Mouse (Mus musculus): ENCODE measurements at regions not wholly inside any gene's neighbourhood (a gene's known extent, or its start where the extent isn't known, plus 50 kb on each side); places are given as distances from the start of the nearest gene placed in this dataset.
"Not testable (repeated sequence)": the region's sequence is repeated elsewhere in the genome, so short reads cannot be mapped to it uniquely, and the experiment has no call there.

DNA sequence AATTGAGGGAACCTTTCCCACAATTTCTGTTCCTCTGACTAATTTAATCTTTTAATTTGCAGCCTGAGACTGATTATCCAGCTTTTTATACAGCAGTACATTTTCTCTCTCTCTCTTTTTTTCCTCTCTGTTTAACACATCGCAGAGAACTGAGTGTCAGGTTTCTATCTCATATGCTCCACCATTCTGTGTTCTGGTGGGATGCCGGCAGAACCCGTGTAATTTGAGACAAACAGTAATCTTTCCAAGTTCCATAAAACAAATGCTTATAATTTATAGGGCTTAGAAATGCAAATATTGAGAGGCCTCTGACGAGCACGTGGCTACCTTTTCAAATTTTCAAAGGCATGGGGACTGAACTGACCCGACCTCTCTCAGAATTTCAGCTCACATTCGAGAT, 59.1 kb downstream of the Zbtb18 start:
- Histone ChIP-seq H3K9me3 (peaks cover 7% of the 10 kb centered on the region), H3K4me3 (replicated peaks) (no peak overlapping the region), H3K27me3 (replicated peaks) (no peaks in the 10 kb centered on the region), H3K4me1 (no peaks in the 10 kb centered on the region), H3K36me3 (replicated peaks; ENCODE audit: low read length) (no peaks in the 10 kb centered on the region)
- TF ChIP-seq GATA1 (IDR thresholded peaks at IDR 0.05; ENCODE audit: borderline replicate concordance, low read length): no peak
- no peak for TF ChIP-seq FLI1 (IDR thresholded peaks at IDR 0.05; ENCODE audit: low read length)

DNA sequence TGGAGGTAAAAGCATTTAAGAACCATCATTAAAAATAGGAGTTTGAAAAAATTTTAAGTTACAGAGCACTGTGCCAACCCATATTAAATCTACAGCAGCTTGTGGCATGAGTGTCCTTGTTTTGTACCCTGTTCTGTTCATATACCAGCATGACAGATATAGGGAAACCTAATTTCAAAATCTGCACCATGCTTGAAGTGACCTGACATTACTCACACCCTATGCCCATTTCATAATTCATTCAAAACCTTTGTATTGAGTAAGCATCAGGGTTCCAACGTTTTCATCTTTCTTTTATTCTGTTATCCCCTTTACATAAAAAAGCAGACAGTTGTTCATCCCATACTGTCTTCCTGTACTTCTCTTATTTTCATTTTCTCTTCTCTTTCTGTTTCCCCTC, 61.8 kb downstream of the Zbtb18 start:
- H3K9me3 ChIP-seq: peaks cover 7% of the 10 kb centered on the region
- H3K4me1 ChIP-seq: no peaks in the 10 kb centered on the region
- no peaks in the 10 kb centered on the region for H3K36me3 ChIP-seq (replicated peaks; ENCODE audit: low read length)
- TF ChIP-seq GATA1 (IDR thresholded peaks at IDR 0.05; ENCODE audit: borderline replicate concordance, low read length) (no peak), FLI1 (IDR thresholded peaks at IDR 0.05; ENCODE audit: low read length) (no peak)
- H3K4me3 ChIP-seq (replicated peaks): no peak overlapping the region
- H3K27me3 ChIP-seq (replicated peaks): peaks cover under 1% of the 10 kb centered on the region

- Histone ChIP-seq H3K9me3 (peaks cover 7% of the 10 kb centered on the region), H3K36me3 (replicated peaks; ENCODE audit: low read length) (no peaks in the 10 kb centered on the region), H3K4me1 (no peaks in the 10 kb centered on the region), H3K27me3 (replicated peaks) (peaks cover 4% of the 10 kb centered on the region), H3K4me3 (replicated peaks) (no peak overlapping the region)
- no peak for TF ChIP-seq FLI1 (IDR thresholded peaks at IDR 0.05; ENCODE audit: low read length)
- TF ChIP-seq GATA1 (IDR thresholded peaks at IDR 0.05; ENCODE audit: borderline replicate concordance, low read length): no peak
Observed at GRCm38 (mm10) chr1:177504743-177505142, 62.6 kb downstream of the Zbtb18 start.

- H3K36me3 ChIP-seq (replicated peaks; ENCODE audit: low read length); H3K4me1 ChIP-seq; H3K9me3 ChIP-seq; H3K27me3 ChIP-seq (replicated peaks); H3K4me3 ChIP-seq (replicated peaks): not testable (repeated sequence)
Observed at GRCm38 (mm10) chr1:177507398-177507797, 65.2 kb downstream of the Zbtb18 start.

DNA sequence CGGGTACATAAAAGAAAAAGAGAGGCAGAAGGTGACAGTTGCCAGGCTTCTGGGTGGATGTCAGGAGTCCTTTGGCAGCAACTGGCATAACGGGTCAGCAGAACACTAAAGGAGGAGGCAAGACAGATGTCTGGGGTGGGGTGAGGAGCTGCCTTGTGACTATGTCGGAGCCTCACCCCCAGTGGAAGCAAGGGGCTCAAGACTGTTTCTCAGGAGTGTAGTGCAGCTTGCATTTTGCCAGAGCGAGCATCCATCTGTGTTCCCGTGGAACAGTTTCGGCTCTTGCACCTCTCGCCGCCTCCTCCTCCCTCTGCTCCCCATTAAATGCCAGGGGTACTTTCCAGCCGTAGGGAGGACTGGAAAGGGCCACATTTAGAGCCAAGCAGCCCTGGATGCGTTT, 67.6 kb downstream of the Zbtb18 start:
- no peaks in the 10 kb centered on the region for H3K4me1 ChIP-seq
- peaks cover 9% of the 10 kb centered on the region for H3K27me3 ChIP-seq (replicated peaks)
- H3K9me3 ChIP-seq: no peaks in the 10 kb centered on the region
- TF ChIP-seq GATA1 (IDR thresholded peaks at IDR 0.05; ENCODE audit: borderline replicate concordance, low read length): no peak
- TF ChIP-seq FLI1 (IDR thresholded peaks at IDR 0.05; ENCODE audit: low read length): no peak
- no peaks in the 10 kb centered on the region for H3K36me3 ChIP-seq (replicated peaks; ENCODE audit: low read length)
- H3K4me3 ChIP-seq (replicated peaks): no peak overlapping the region

DNA sequence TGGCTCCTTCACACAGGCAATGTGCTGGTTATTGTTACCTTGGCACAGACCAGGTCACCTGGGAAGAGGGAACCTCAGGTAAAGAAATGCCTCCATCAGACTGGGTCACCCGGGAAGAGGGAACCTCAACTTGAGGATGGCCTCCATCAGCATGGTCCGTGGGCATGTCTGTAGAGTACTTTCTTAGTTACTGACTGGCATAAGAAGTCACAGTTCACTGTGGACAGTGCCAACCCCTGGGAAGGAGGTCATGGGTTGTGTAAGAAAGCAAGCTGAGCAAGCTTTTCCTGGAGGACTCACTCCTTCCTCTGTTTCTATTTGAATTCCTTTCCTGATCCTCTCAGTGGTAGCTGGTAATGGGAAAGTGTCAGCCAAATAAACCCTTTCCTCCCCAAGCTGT, 70.0 kb downstream of the Zbtb18 start:
- Histone ChIP-seq H3K4me1 (no peaks in the 10 kb centered on the region), H3K36me3 (replicated peaks; ENCODE audit: low read length) (no peaks in the 10 kb centered on the region), H3K27me3 (replicated peaks) (peaks cover 9% of the 10 kb centered on the region), H3K4me3 (replicated peaks) (no peak overlapping the region), H3K9me3 (no peaks in the 10 kb centered on the region)
- no peak for TF ChIP-seq FLI1 (IDR thresholded peaks at IDR 0.05; ENCODE audit: low read length)
- no peak for TF ChIP-seq GATA1 (IDR thresholded peaks at IDR 0.05; ENCODE audit: borderline replicate concordance, low read length)

- Histone ChIP-seq H3K27me3 (replicated peaks) (no peaks in the 10 kb centered on the region), H3K9me3 (no peaks in the 10 kb centered on the region), H3K36me3 (replicated peaks; ENCODE audit: low read length) (no peaks in the 10 kb centered on the region), H3K4me1 (no peaks in the 10 kb centered on the region), H3K4me3 (replicated peaks) (no peak overlapping the region)
- TF ChIP-seq FLI1 (IDR thresholded peaks at IDR 0.05; ENCODE audit: low read length) (no peak), GATA1 (IDR thresholded peaks at IDR 0.05; ENCODE audit: borderline replicate concordance, low read length) (no peak)
Observed at GRCm38 (mm10) chr1:177517934-177518610, 75.9 kb downstream of the Zbtb18 start.

- TF ChIP-seq GATA1 (IDR thresholded peaks at IDR 0.05; ENCODE audit: borderline replicate concordance, low read length): no peak
- TF ChIP-seq FLI1 (IDR thresholded peaks at IDR 0.05; ENCODE audit: low read length): no peak
Observed at GRCm38 (mm10) chr1:177518897-177519513, 76.9 kb downstream of the Zbtb18 start.

GRCm38 (mm10) chr1:177521110-177521509, 79.0 kb downstream of the Zbtb18 start:
- H3K36me3 ChIP-seq (replicated peaks; ENCODE audit: low read length): no peaks in the 10 kb centered on the region
- H3K4me1 ChIP-seq: no peaks in the 10 kb centered on the region
- no peak overlapping the region for H3K4me3 ChIP-seq (replicated peaks)
- TF ChIP-seq FLI1 (IDR thresholded peaks at IDR 0.05; ENCODE audit: low read length): no peak
- no peak for TF ChIP-seq GATA1 (IDR thresholded peaks at IDR 0.05; ENCODE audit: borderline replicate concordance, low read length)
- no peaks in the 10 kb centered on the region for H3K27me3 ChIP-seq (replicated peaks)
- H3K9me3 ChIP-seq: no peaks in the 10 kb centered on the region

More at GRCm38 (mm10) chr1:177518897-177519513, 76.9 kb downstream of the Zbtb18 start:
- Histone ChIP-seq H3K9me3 (no peaks in the 10 kb centered on the region), H3K36me3 (replicated peaks; ENCODE audit: low read length) (no peaks in the 10 kb centered on the region), H3K4me1 (no peaks in the 10 kb centered on the region), H3K27me3 (replicated peaks) (no peaks in the 10 kb centered on the region), H3K4me3 (replicated peaks) (no peak overlapping the region)

DNA sequence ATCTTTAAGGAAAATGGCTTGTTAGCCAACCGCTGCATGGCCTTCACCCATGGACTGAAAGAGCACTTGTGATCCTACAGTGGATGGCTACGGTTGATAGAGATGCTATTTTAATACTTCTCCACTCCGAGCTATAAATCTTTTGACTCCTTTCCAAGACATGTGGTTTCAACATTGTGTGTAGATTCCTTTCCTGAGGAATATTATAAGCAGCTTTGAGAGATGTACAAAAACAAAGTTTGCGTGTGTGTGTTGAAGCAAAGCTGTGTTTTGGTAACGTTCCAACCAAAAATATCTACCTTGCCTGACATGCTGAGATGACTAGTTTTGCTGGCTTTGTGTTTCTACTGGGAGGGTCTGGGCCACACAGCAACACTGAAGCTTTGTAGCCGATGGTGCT, 83.0 kb downstream of the Zbtb18 start:
- Histone ChIP-seq H3K9me3 (no peaks in the 10 kb centered on the region), H3K4me1 (no peaks in the 10 kb centered on the region), H3K27me3 (replicated peaks) (no peaks in the 10 kb centered on the region), H3K4me3 (replicated peaks) (no peak overlapping the region), H3K36me3 (replicated peaks; ENCODE audit: low read length) (no peaks in the 10 kb centered on the region)
- TF ChIP-seq FLI1 (IDR thresholded peaks at IDR 0.05; ENCODE audit: low read length): no peak
- no peak for TF ChIP-seq GATA1 (IDR thresholded peaks at IDR 0.05; ENCODE audit: borderline replicate concordance, low read length)

Measured in megakaryocyte, embryonic 14.5 days (primary cell).